Mouse (Mus musculus) heart, embryonic 11.5 days (tissue): Measurements from ENCODE around the gene Gm8298. TPM values are rescaled to one million over a fixed set of nuclear protein-coding genes. Genes with fewer than 3 reads are reported as not detected.

Experiments used
- polyA plus RNA-seq: library from polyadenylated mRNA; unstranded; fragments of >200 nt; fragmentation: Nextera tagmentation; extraction: Ambion mirVana; gene quantifications from 2 replicates; pipeline ENCODE4 v1.2.1, GENCODE M21; 2014

Gm8298 gene
- polyA plus RNA-seq, 1 experiment from 2014 or later: not detected

Other genes with a start within 250 kb of the Gm8298 start
- not detected in 2 replicates for gene Gm5538, start 131.3 kb upstream of the Gm8298 start, polyA plus RNA-seq
- not detected in 2 replicates for gene C130079G13Rik, start 64.2 kb downstream of the Gm8298 start, polyA plus RNA-seq
- not detected in 2 replicates for gene Aadacl2, start 145.7 kb downstream of the Gm8298 start, polyA plus RNA-seq
- gene Aadac, start 164.7 kb downstream of the Gm8298 start, polyA plus RNA-seq: 1.2 TPM in 1 of 2 replicates, not detected in the other
- gene Sucnr1, start 220.8 kb downstream of the Gm8298 start, polyA plus RNA-seq: not detected in 2 replicates